Mouse (Mus musculus) ovary, adult 18-20 months (tissue): ENCODE data around the gene Gipc3.
A peak's percentile ranks its signal among the peaks of the same experiment; 100 is the strongest.

Source experiments
- DNase-seq: peaks from one replicate; pipeline ENCODE4 v3.0.0; 2022; ENCODE audit warnings: low spot score, mixed read lengths

Gene Gipc3

DNA sequence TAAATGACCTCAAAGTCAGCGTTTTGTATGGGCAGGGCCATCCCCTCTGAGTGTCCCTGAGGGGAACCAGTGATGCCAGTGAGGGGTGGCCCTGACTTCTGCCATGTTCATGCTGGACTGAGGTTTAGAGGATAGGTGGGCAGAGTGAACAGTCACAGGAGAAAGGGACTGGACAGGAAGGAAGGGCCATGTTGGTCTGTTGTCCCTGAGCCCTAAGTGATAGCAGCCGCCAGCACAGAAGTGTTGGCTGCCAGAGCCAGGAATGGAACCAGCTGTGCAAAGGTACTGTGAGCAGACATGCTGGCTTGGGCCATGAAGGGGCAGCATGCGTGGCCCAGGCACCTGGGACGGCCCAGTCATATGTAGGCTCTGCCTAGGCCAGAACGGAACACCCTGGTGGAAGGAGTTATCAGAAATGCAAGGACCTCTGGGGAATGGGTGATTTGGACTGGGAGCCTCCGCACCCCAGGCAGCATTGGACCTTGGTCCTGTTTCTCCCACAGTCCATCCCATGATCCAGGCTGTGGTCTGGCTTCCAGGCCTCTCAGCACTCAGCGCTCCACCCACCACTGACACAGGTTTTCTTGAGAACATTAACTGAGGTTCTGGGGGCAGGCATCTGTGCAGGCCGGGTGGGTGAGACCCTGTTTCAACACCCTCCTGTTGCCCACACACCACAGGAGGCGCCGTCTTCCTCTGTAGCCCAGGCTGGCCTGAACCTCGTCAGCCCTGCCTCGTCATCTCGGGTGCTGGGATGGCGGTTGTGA is 43.3 kb downstream of the Gipc3 start:
- DNase-seq: no peak

- no peak for DNase-seq
Observed at GRCm38 (mm10) chr10:81298369-81299100, 44.5 kb downstream of the Gipc3 start.

DNA sequence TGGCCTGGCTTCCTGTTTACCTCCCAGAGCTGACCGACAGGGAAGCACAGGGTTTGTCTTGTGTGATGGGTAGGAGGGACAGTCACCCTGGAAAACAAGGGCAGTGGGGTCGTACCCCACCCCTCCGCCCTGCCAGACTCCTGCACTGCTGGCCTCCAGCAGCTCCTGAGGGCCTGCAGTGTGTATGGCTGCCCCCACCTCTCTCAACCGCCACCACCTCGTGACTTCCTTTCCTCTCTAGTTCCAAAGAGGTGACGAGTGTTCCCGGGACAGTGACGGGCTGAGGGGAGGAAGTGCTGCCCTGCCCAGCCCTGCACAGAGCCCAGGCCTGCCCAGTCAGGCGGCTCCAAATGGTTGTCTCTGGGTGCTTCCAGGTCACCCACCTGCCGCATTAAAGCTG is 45.2 kb downstream of the Gipc3 start:
- no peak for DNase-seq

DNA sequence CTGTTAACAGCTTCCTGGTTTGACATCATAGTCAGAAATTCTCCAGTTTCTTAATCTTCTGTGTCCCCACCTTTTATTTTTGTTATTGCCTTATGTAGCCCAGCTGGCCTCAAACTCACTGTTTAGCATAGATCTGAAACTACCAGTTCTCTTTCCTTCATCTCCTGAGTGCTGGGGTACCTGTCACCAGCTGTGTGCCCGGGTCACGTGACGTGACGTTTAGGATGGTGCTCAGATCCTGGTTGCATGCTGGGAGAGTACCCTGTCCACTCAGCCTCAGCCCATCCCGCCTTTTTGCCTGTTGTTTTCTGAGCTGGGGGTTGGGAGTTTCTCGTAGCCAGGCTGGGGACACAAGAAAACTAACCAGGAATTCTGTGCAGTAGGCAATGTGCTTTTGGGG is 45.8 kb downstream of the Gipc3 start:
- DNase-seq: no peak

DNA sequence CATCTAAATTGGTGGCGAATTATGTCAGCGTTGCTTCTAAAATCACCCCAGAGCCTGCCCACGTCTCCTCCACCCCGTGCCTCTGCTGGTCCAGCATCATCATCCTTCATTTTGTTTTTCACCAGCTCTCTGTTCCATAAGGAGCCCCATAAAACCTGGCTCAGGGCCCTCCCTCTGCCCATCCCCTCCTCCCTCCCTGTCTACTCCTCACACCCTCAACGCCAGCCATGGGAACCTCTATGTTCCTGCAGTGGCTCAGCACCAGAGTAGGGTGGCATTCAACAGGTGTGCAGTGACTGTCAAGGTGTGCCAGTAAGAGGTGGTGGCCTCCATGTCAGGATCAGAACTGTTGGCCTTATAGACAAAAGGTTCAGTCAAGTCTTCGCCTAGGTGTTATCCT is 47.9 kb downstream of the Gipc3 start:
- no peak for DNase-seq

GRCm38 (mm10) chr10:81294442-81294841 is 48.6 kb downstream of the Gipc3 start:
- no peak for DNase-seq

DNA sequence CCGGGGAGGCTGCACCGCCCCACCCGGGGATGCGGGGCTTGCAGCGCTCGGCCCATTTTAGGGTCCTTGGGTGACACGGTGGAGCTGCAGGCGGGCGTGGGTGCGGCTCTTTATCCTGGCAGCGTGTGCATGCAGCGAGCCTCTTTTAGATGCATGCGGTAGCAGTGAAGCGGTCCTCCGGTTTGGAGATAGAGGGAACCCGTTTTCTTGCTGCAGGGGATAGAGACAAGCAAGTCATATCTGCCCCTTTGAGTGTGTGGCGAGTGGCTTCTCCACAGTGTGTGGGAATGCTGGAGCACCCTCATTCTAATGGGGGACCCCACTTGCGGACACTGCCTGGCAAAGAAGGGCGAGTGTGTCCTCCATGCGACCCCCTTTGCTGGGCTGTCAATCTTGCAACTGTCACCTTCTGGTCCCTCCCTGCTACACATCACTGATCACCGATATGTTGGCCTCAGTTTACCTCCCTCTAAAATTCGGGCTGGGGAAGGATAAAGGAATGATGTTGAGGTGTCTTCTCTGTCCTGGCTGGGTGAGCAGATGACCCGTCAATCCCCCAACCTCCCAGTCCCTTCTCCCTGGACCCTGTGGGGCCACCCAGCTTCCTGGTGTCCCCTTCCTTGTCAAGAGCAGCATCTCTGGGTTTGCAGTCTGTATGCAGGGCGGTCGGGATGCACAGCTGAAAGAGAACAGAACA is 49.6 kb downstream of the Gipc3 start:
- no peak for DNase-seq

DNA sequence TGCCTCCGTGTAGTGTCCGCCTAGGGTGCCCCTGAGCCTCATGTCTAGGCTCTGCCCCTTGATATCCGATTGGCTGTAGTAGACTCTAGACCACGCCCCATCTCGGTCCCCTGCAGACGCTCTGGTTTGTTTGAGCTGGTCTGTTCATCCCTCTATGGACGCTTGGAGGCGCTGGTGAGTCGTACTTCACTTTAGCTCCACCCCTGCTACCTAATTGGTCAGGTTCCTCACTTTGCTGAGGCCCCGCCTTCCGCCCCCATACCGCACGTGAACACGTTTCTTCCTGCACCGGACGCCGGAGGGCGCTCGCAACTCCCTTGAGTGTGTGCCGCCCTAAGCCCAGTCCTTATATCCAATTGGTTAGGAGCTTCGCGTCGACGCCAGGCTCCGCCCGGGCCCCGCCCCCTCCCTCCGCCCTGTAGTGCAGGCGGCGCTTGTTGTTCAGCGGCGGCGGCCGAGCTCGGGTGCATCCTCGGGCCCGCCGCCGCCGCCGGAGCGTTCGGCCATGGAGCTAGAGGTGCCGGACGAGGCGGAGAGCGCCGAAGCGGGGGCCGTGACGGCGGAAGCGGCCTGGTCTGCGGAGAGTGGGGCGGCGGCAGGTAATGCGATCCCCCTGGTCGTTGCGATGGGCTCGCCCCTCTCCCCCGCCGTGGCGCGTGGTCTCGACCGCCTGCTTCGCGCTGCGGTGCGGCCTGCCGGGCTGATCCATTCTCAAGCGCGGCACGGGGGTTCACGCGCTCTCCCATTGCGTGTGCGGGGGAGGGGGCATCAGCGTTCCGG is 50.3 kb downstream of the Gipc3 start, which contains the start of gene Pip5k1c:
Gene Pip5k1c (plus strand): TSS at position 410 of the 780 bp plus-strand sequence.
- DNase-seq: peak; percentile 98

DNA sequence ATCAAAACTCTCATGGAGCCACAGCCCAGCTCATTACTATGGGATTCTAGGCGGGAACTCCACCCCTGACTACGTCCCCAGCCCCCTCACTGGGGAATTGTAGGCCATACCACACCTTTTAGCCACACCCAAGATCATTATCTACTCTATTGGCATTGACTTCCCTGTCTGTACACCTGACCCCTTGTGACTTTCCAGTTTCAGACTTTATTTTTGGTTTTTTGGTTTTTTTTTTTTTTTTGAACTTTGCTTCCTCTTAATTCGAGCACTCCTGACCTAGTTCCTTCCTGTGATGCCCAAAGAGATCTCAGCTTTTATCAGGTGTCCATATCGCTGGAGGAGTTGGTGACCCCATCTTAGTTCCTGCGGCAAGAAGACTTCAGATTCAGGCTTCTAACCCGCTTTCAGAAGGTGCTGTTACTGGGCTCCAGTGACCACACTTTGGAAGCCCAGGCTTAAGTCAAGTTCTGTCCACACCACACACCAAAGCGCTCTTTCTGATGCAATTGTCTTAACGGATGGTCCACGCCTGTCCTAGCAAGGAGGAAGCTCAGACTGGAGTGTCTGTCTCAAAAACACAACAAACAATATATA is 51.5 kb downstream of the Gipc3 start, which contains the start of gene Tjp3:
Gene Tjp3 (minus strand): TSS at position 71 of the 594 bp plus-strand sequence.
- DNase-seq: no peak

DNA sequence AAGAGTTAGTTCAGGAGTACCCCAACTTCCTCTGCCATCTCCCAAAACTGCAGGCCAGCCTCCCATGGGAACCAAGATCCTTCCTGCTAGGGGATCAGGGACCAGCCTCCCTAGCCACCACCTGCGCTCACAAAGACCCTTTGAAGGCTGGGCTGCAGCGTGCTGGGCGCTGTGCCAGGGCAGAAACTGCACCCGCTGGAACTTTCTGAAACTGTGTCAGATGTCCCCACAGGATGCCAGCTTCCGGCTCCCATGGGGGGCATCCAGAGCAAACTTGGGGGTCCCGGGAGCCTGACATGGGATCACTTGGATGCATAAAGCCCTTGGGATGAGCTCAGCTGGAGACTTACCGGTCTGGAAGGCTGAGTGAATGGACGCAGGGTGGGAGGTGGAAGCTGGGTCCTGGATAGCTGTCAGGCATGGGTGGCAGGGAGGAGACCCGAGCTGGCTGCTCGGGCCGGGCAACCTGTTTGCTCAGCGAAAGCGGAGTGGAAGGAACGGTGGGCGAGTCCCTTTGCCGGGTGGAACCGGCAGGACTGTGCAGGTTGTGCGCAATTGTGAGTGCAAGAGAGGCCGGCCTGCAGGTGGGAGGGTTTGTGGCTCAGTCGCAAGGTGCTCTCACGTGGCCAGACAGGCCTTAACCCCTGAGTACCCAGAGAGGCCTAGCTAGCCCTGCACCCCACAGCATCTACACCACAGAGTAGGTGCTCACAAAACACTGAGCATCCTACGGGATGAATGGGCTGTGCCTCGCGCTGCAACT is 52.2 kb downstream of the Gipc3 start:
- no peak for DNase-seq

GRCm38 (mm10) chr10:81289811-81290210 is 53.3 kb downstream of the Gipc3 start:
- DNase-seq: no peak

- DNase-seq: no peak
Observed at GRCm38 (mm10) chr10:81289278-81289677, 53.8 kb downstream of the Gipc3 start.

DNA sequence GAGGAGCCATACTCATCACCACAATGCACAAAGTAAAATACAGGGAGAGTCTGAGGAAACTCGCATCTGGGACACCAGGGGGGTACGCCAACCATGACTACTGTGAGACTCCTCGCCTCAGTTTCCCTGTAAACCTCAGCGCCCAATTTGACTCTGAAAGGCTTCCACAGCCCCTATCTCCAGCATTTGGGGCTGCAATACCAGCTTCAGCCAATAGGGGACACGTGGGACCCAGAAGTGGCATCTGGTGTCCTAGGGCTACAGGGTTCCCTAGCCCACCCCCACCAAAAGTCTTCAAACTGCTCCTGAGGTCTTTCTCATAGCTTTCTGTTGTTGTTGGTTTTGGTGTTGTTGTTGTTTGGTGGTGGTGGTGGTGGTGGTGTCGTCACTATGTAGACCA is 54.5 kb downstream of the Gipc3 start:
- DNase-seq: no peak

DNA sequence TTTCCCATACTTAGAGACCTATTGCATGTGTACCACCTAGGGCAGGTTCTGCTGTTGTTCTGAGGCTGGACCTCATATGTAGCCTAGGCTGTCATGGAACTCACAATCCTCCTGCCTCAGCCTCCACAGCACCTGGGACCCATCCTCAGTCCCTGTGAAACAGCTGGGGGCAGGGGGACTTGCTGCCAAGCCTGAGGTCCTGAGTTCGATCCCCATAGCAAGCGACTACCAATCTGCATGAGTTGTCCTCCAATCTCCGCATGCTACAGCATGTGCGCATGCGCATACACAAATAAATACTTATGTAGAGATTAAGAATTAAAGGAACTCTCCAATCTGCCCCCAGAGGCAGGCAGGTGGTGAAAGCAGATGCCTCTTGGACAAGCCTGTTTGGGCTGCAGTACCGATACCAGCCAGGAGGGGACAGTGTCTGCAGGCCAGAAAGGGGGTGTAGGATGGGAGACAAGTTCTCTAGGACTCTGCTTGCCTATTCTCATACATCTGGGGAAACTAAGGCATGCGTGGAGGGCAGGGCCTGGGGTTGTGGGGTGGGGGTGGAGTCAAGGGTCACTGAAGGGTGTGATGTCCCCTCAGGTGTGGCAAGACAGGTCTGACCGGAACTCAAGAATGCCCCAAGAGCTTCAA is 55.4 kb downstream of the Gipc3 start:
- no peak for DNase-seq

- no peak for DNase-seq
Observed at GRCm38 (mm10) chr10:81286586-81286985, 56.5 kb downstream of the Gipc3 start.

- DNase-seq: peak; percentile 75
Observed at GRCm38 (mm10) chr10:81285694-81286450, 57.2 kb downstream of the Gipc3 start.
